In the genomic region with DNA sequence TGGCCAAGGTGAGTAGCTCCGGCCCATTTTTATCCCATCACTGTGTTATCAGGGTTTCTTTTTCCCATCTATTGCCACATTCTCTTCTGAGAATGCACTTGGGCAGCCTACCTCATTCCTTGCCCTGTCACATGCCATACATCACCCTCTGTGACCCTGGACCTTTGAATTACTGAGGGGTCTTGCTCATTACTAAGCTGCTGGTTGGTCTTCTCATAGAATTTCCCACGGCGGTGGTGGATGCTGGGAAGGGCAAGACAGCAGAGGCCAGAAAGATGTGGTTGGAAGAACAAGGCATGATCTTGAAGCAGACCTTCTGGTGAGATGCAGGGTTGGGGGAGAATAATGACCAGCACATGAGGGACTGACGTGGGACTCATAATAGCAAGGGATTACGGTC, we compare ENCODE assay signal across 17 mouse cellular contexts.
"Had no signal": no experiment of that assay in that cellular context is flagged by ENCODE, and none has a peak within 500 bp of the region (broad histone marks: within the 10 kb centered on the region; RNA-seq: fewer than 3 reads in every experiment).

No protein-coding gene starts in this region.

- H3K9me3 ChIP-seq: neural tube, embryonic 12.5 days; neural tube, embryonic 13.5 days; neural tube, embryonic 15.5 days; stomach, embryonic 15.5 days had no signal

- DNase-seq: retina, postnatal 1 day; right cerebral cortex, adult 18-20 months; right cerebral cortex, postnatal 14 days; right cerebral cortex, postnatal 25 days; right cerebral cortex, postnatal 4 days; spleen, adult 18-20 months; thymus, adult 18-20 months; thymus, adult 2 months; thymus, postnatal 14 days; thymus, postnatal 25 days; thymus, postnatal 36 days; thymus, postnatal 4 days had no signal

- H3K4me3 ChIP-seq: neural tube, embryonic 12.5 days; neural tube, embryonic 13.5 days; neural tube, embryonic 15.5 days; stomach, embryonic 15.5 days had no signal

- H3K27ac ChIP-seq: neural tube, embryonic 12.5 days; neural tube, embryonic 13.5 days; neural tube, embryonic 15.5 days; stomach, embryonic 15.5 days; stomach, postnatal 0 days had no signal

- H3K27me3 ChIP-seq: neural tube, embryonic 12.5 days; neural tube, embryonic 13.5 days; neural tube, embryonic 15.5 days; stomach, embryonic 15.5 days had no signal

- H3K4me1 ChIP-seq: neural tube, embryonic 12.5 days; neural tube, embryonic 13.5 days; neural tube, embryonic 15.5 days; stomach, embryonic 15.5 days had no signal
